Mouse (Mus musculus): Measurements from ENCODE around the gene Fam155a.

The Fam155a gene

DNA sequence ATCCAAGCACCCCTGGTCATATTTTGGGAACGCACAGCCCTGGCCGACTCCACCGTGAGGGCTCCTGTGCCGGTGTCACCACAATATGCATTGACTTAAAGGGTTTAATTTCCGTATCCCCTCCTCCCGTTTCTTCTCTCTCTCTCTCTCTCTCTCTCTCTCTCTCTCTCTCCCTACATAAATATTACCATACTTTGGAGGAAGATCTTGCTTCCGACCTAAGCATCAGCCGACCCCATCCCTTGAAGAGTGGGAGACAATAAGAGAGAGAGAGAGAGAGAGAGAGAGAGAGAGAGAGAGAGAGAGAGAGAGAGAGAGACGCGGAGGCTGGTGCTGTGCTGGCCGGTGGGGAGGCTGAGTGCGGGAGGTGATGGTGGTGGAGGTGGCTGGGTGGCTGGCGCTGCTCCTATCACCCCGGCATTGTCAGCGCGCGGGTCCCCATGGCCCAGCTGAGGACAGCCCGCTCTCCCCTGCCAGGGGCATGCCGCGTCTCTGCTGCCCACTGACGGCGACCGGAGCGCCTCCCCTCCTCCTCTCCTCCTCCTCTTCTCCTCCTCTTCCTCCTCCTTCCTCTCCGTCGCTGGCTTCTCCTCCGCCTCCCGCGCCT lies at the start of gene Fam155a:
Gene Fam155a, minus strand, starts transcription at position 163 of the 607 bp plus-strand sequence.
- no peak for DNase-seq (ENCODE audit: low read depth, low spot score)

DNA sequence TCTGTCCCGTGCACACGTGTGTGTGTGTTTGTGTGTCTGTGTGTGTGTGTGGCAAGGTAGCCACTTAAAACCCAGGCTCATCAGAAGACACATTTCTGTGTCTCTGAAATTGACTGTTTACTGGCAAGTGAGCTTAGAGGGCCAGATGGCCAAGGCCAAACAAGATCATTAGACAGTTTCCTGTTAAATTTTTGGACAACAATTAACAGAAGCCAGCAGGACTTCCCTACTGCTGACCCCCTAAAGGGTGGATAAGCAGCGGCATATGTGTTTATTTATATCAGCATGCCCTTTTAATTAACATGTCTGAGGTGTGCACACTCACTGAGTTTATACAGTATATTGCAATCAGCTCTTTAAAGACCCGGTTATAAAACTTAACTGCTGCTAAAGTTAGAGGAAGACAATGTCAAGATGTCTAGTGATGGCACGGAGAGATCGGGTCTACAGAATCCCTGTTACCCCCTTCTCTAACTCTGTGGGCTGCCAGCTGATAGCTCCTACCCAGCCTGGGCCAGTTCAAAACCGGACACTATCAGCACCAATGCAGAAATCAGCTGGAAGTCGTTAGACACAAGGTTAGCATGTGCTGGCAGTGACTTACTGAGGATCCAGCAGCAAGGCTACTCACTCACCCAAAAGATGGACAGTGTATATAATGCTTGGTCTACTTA lies 42.4 kb upstream of the Fam155a start:
- DNase-seq (ENCODE audit: low read depth, low spot score) = no peak

DNA sequence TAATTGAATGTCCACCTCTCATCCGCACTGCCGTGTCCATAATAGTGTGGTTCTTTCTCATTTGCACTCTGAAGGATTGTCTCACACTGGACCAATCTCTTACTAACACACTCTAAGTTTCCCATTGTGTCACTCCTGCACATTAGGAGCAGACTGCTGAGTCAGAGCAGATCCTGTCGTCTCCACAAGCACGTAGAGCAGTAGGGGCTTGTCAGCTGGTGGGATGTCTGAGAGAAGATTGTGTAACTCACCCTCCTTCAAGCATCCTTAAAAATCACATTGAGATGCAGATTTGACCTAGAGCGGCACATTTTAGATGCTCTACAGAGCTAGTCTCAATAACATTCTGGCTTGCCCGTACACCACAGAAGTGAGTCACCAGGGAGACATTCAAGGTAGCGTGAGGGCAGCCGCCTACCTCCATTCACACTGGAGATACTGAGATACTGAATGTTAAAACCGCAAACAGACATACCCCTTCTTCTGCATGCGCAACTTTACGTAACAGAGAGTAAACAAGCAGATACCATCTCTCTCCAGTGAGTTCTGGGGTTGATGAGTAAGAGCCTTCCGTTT lies 40.1 kb upstream of the Fam155a start:
- DNase-seq (ENCODE audit: low read depth, low spot score) = no peak

DNA sequence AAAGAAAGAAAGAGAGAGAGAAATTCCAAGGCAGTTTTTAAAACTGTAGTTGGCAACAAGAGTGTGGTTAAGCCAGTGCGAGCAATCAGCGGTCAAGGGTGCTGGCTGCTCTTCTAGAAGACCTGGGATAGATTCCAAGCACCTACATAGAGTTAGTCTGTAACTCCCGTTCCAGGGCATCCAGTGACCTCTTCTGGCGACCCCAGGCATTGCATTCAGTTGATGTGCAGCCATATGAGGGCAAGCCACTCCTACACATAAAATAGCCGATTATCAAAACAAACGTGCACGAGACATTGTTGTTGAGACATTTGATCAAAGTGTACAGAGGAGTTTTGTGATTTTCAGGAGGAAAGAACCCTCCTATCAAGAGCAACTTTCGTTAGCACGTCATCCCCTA lies 37.6 kb upstream of the Fam155a start:
- no peak for DNase-seq (ENCODE audit: low read depth, low spot score)

DNA sequence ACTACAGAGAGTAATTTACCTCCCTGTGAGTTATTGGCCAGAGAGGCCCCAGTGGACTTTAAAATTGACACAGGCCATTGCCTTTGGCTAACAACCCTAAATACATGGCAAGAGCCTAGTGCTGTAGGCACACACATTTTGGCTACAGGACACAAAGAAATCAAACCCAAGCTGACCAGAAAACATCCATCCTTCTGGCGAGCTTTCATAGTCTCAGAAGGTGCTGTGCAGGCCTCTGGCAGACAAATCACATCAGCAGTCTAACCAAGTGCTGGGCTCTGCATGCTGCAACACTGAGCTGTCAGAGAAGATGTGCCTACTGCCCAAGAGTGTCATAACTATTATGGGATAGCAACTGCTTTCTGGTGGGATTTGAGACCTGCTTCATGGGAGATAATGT lies 34.7 kb upstream of the Fam155a start:
- DNase-seq (ENCODE audit: low read depth, low spot score) = no peak

DNA sequence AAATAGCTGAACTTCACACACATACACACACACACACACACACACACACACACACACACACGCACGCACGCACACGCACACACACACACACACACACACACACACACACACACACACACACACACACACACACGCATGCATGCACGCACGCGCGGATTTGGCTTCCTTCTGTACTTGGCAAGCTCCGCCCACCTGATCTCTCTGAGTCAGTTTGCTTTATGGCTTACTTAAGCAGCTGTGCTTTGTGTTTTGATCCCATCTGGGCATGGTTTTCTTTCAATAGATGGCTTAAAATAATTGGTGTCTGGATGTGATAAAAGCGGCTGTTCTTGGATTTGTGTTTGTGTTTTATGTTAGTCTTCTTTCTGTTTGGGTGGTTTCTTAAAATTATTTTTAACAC lies 29.4 kb upstream of the Fam155a start:
- DNase-seq (ENCODE audit: low read depth, low spot score) = peak; percentile 20

DNA sequence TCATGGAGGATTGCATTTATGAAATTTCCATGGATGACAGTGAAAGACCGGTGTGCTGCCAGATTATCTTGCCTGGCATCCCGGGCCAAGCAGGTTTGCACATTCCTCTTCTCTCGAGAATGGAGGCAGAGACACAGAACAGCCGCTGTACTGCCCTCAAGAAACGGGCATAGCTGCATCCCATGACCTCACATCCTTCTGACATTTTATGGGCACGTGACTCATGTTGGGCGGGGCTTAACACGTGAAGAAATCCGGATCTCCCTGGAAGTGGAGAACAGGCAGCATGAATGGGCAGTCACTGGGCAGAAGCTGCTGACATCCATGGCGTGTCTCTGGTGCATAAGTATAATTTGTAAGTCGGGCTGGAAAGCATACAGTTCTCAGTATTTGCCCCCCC lies 29.0 kb upstream of the Fam155a start:
- no peak for DNase-seq (ENCODE audit: low read depth, low spot score)

DNA sequence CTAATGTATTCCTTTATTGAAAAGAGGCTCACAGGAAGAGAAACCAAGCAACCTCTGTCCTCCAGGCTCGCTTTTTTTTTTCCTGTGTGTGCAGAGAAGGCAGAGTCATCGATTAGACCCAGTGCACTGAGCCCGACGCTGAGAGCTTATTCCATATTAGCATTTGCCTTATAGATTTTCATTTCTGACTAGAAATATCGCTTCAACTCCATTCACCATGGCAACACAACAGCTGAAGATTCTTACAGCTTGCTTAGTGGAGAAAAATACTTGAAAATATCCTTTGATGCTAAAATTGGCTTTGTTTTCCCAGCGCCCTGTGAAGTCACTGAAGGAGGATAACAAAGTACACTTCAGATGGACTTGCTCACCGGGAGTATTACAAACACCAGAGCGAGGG lies 26.6 kb upstream of the Fam155a start:
- DNase-seq (ENCODE audit: low read depth, low spot score) = no peak

DNA sequence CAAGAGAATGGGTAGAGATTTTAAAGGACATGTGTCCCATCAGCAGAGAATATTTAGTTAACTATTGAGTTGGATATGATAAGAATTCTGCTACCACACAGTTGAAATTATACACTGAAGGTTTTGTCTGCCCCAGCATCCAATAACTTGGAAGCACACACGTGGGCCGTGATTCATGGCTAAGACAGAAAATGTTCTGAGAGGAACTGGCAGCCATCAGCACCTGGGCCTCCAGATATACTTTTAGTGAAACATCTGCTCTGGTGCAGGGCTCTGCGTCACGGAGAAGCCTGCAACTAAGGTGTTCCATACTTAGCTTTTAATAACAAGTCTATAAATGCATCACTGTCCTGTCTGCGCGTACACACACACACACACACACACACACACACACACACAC lies 24.8 kb upstream of the Fam155a start:
- DNase-seq (ENCODE audit: low read depth, low spot score) = no peak

DNA sequence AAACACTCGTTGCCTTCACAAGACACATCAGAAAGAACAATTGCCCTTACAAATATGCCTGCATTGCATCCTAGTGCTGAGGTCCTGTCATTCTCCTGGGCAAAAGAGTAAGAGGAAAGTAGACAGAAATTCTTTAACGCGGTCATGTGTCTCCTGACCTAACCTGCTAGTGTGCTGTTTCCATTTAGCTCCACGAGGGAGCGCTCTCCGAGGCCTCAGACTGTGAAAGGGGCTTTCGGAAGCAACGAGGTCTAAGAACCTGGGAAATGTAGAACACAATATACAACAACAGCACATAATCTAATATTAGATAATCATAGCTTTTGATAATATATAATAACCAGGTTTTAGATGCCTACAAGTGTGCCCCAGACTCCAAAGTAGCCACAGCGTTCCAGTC lies 22.4 kb upstream of the Fam155a start:
- no peak for DNase-seq (ENCODE audit: low read depth, low spot score)

DNA sequence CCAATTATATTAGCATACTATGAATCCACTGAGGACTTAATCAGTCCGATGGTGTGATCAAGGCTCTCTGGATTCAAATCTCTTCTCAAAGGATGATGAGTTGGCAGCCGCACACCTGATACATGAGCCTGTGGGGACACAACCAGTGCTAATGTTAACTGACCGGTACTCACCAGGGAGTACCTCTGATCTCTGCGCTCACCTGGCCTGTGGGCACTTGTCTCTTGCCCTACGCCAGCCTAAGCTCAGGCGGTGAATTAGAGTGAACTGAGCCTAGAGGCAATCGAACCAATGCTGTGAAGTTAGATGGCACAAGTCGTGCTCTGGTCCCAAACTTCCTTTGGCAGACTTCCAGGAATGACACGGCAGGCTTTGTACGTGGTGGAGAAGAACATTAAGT lies 9.4 kb upstream of the Fam155a start:
- no peak for DNase-seq (ENCODE audit: low read depth, low spot score)

DNA sequence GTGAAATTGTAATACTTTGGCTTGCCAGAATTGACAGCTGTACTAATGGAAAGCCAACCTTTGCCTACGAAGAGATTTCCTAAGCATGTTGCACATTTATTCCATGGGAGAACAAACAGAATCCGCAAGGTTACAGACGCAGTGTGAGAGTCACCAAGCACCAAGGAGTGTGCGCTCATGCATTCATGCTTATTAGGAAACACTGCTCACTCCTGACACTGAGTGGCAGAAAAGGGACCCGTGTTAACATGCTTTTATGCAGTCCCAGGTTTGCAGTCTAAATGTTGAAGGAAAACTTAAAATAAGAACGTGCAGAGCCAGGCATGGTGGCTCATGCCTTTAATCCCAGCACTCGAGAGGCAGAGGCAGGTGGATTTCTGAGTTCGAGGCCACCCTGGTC lies 7.2 kb upstream of the Fam155a start:
- DNase-seq (ENCODE audit: low read depth, low spot score) = no peak

DNA sequence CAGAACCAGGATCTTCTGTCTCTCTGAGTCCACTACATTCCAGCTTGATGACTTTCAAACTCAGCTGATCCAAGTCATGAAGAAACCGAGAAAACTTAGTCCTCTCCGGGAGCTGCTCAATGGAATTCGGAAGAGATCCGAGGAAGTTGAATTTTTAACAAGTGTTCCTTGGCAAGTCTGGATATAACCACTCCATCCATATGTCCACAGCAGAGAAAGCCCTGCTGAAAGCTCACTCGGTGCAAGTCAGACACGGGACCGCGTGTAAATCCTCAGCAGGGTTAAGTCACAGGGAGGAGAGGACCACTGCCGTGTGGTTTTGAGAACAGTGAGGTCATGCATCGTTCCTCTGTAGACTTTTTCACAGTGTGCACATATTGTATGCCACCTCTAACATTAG lies 5.9 kb upstream of the Fam155a start:
- no peak for DNase-seq (ENCODE audit: low read depth, low spot score)

DNA sequence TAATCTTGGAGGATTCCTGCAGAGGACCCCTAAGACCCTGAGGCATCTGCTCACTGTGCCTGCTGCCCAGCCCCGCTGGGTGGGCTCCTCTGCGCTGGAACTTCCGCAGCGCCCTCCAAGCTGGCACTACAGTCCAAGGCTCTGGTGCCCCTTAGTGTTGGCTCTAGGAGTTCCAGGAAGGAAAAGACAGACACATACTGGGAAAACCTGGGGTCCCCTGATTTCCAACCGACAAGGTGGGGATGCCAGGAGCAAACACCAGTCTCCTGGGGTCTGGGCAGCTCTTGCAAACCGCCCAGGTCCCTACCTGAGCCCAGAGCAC lies 1.5 kb upstream of the Fam155a start:
- no peak for DNase-seq (ENCODE audit: low read depth, low spot score)

DNA sequence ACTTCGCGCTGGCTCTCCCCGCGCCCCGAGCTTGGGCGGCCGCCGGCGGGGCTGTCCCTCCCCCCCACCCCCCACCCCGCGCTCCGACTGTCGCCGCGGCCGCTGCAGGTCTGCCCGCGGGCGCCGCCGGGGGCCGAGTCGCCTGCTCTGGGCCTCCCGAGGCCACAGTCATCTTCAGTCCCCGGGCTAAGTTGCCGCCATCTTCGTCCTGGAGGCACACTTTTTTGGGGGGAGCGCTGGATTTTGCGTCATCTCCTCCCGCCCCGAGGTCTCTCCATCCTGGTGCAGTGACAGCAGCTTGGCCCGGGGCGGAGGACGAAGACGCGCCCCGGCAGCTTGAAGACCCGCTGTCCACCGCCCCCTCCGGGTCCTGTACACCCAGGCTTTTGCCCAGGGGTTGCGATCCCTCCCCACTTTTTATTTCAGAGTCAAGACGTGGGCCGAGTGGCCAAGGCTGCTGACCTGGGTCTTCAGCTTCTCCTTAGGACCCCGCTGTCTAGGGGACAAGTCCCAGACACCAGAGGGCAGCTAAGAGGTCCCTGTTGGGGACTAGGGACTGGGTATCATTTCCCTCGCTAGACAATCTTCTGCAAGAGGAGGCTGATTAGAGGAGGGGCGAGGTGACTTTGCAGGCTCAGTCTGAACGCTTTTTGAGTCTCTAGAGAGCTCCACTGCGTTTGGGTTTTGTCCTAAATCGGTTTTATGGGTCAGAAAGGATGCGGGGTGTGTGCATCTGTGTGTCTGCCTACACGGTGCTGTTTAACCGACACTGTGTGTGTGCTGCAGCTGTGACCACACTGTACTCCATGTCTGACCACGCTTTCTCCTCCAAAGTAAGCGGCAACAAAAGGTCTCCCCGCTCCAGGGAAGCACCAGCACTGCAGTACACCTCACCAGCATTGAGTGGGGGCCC lies 901 bp upstream of the Fam155a start:
- DNase-seq (ENCODE audit: low read depth, low spot score) = no peak

DNA sequence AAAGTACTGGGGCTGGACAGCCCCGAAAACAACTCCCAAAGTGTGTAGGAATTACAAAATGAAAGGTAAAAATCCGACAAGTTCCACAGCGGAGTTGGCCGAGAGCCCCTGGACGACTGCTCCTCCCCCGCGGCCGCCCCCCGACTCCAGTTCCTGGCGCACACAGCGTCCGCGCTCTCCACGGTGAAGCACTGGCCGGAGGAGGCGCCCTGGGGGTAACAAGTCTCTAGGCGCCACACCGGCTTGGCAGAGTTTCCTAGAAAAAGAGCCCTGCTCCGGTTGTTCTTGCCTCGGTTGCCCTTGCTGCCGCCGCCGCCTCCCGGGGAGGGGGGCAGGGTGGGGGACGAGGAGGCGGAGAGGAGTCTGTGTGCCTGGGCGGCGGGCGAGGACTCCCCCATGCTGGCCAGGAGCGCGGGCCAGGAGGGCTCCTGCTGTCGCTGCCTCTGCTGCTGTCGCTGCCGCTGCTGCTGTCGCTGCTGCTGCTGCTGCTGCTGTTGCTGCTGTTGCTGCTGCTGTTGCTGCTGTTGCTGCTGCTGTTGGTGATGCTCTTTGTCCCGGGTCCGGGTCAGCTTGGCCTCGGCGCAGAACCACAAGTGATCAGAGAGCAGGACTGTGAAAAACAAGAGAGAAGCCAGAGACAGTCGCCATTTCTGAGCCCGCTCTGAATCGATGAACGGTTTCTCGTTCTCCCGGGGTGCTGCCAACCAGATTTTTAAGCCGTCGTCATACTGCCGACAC lies 531 bp downstream of the Fam155a start:
- no peak for DNase-seq (ENCODE audit: low read depth, low spot score)

DNA sequence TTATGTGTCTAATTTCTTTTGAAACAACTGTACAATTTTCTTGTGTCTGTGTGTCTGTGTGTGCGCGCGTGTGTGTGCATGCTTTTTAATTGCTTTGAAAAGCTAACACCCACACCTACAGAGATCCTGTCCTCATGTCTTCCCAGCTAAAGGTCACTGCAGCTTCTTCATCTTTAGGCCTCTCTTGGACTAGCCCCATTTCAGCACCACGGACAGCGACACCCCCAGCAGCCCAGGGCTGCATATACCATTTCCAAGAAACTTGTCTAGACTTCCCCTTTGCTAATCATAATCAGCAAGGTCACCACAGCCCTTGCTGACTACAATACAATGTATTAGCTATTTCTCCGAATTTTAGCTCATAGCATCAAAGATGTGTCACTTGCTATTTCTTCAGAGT lies 1.9 kb downstream of the Fam155a start:
- peak; percentile 71 for DNase-seq (ENCODE audit: low read depth, low spot score)

DNA sequence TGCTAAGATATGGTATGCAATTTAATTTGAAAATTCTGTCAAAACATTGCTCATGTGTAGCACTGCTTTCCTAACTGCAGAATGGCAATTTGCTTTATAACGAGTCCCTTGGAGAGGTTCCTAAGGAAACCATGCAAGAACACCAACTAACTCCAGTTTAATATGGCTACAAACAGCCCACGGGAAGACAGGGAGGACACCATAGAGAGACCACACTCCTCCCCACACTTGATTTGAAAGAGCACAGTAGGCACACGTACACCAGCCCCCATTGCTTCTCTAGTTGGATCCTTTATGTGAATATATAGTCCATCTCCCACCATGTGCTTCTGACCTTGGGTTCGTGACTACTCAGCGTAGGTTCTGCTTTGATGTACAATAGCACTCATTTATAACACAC lies 35.8 kb downstream of the Fam155a start:
- DNase-seq (ENCODE audit: low read depth, low spot score) = no peak

DNA sequence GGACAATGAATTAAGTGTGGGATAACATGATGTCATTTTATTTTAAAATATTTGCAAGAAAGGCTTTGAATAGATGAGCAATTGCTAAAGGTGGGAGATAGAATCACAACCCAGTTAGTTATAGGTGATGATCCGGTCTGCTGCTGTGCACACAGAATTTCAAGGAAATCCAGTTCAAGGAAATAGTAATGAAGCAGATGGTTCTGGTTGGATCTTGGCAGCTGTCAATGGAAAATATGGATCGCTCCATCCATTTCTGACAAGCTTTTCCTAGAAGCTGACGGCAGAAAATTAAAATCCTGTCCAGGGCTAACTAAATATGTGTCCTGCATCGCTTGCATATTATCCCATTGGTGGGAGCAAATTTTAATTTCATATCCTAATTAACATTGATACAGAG lies 61.2 kb downstream of the Fam155a start:
- DNase-seq (ENCODE audit: low read depth, low spot score) = no peak

DNA sequence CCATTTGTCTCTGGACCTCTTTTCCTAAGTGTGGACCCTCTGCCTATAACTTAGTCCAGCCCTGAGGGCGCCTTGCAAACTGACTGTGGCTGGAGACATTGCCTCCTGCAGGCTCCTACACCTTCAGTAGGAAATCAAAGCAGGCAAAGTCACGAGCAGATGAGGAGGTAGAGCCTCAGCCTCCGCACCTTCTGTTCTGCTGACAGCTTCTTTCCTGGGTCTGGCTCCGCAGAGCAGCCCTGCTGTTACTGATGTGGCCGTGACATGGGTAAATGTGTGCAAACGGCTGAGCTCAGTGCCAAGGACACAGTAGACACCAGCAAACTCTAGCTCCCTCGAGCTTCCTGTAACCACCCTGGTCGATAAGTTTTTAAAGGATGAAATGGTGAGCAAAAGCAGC lies 63.5 kb downstream of the Fam155a start:
- DNase-seq (ENCODE audit: low read depth, low spot score) = no peak

DNA sequence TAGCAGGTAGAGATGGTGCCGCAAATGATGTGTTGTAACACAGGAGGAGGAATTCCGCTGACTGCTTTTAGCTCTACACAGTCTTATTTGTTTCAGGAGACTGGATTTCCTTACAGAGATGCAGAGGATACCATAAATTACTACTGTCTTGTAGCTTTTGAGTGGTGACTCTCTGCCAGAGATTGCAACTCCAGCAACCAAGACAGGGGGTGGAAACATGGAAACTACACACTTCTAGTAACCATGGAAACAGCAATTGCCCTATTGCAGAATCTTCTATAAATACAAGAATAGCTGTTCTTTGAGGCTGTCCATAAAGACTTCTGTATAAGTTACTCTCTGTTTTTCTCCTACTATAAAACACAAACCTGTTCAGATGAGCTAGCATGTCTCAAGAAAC lies 76.2 kb downstream of the Fam155a start:
- DNase-seq (ENCODE audit: low read depth, low spot score) = no peak

DNA sequence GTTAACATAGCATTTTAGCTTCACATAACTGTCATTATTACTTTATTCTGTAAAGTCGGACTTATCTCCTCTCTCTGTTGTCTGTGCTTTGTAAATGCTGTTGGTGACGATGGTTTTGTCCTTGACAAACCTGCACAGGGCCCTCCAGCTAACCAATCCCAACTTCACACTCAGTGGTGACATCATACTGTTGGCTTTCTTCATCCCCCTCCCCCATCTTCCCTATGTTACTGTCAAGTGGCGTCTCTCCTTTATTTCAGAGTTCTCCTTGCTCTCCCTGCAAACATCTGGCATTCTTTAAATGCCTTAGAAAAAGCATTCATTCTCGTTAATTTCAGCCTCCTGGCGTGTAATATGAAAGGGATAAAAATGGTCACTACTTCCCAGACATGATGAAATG lies 78.6 kb downstream of the Fam155a start:
- no peak for DNase-seq (ENCODE audit: low read depth, low spot score)
